Mouse (Mus musculus): Measurements from ENCODE around the gene Arhgef26. TPM values are rescaled to one million over a fixed set of nuclear protein-coding genes. Genes with fewer than 3 reads are reported as not detected.

The Arhgef26 gene
- polyA plus RNA-seq, 1 experiment from 2014 or later, result 14.8 TPM

GRCm38 (mm10) chr3:62348514-62349217 is 10.5 kb downstream of the Arhgef26 start:
- no peak overlapping the region for H3K27ac ChIP-seq (replicated peaks)
- H3K4me3 ChIP-seq, result no peak overlapping the region
- H3K4me1 ChIP-seq, result no peaks in the 10 kb centered on the region
- no peak overlapping the region for H3K9ac ChIP-seq (replicated peaks)
- no peaks in the 10 kb centered on the region for H3K9me3 ChIP-seq
- no peak for ATAC-seq (replicated peaks)
- WGBS, result 78% methylated on average over 6 of the region's 6 CpGs
- H3K36me3 ChIP-seq, result no peaks in the 10 kb centered on the region; the same call in 1 of the 2 replicates
- H3K27me3 ChIP-seq, result no peaks in the 10 kb centered on the region
- H3K4me2 ChIP-seq (replicated peaks), result no peak overlapping the region

GRCm38 (mm10) chr3:62349218-62349897 is 11.2 kb downstream of the Arhgef26 start:
- 0 out of 2 replicates have a peak, but pooled peaks have one; percentile 16 for ATAC-seq (replicated peaks)
- H3K27me3 ChIP-seq, result no peaks in the 10 kb centered on the region
- H3K4me1 ChIP-seq, result no peaks in the 10 kb centered on the region
- WGBS, result 75% methylated on average over 11 of the region's 11 CpGs
- H3K9ac ChIP-seq (replicated peaks), result no peak overlapping the region
- no peak overlapping the region for H3K4me3 ChIP-seq
- no peak overlapping the region for H3K4me2 ChIP-seq (replicated peaks)
- no peaks in the 10 kb centered on the region; the same call in 1 of the 2 replicates for H3K36me3 ChIP-seq
- no peaks in the 10 kb centered on the region for H3K9me3 ChIP-seq
- no peak overlapping the region for H3K27ac ChIP-seq (replicated peaks)

DNA sequence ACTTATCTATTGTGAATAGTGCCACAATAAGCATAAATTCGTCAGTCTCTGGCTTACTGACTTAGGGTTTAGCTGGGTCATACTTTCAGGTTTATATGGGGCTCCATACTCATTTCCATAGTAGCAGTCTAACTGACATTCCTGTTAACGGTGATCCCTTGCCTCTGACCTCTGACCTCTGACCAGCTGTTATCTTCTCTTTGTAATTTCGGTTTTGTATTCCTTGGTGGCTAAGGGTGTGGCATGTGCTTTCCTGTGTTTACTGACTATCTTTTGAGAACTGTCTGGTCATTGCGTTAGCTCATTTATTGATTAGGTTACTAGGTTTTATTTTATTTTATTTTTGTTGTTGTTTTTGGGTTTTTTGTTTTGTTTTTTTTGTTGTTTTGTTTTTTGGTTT is 13.9 kb downstream of the Arhgef26 start:
- no peak overlapping the region for H3K4me2 ChIP-seq (replicated peaks)
- H3K4me3 ChIP-seq, result no peak overlapping the region
- 91% methylated on average over 4 of the region's 4 CpGs for WGBS
- H3K27ac ChIP-seq (replicated peaks), result no peak overlapping the region
- no peaks in the 10 kb centered on the region for H3K9me3 ChIP-seq
- no peak overlapping the region for H3K9ac ChIP-seq (replicated peaks)
- no peaks in the 10 kb centered on the region for H3K4me1 ChIP-seq
- no peak for ATAC-seq (replicated peaks)
- no peaks in the 10 kb centered on the region for H3K27me3 ChIP-seq
- H3K36me3 ChIP-seq, result no peaks in the 10 kb centered on the region

DNA sequence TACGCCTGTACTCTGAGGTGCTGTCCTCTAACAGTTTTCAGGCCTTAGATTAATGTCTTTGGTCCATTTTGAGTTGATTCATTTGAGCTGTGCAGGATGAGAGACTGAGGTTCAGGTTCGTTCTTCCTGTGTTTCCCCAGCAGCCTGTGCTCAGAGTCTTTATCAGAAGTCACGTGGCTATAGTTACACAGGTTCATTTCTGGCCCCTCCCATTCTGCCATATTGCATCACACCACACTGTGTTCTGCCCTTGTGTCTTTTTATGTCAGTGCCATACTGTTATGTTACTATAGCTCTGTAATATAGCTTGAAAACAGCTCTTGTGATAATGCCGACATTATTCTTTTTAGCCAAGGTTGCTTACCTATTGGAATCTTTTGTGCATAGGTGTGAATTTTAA is 14.7 kb downstream of the Arhgef26 start:
- Histone ChIP-seq H3K4me3 (no peak overlapping the region), H3K4me2 (replicated peaks) (no peak overlapping the region), H3K27me3 (no peaks in the 10 kb centered on the region), H3K27ac (replicated peaks) (no peak overlapping the region), H3K9me3 (no peaks in the 10 kb centered on the region), H3K4me1 (no peaks in the 10 kb centered on the region), H3K36me3 (no peaks in the 10 kb centered on the region), H3K9ac (replicated peaks) (no peak overlapping the region)
- WGBS, result 93% methylated on average over 4 of the region's 4 CpGs
- ATAC-seq (replicated peaks), result no peak

DNA sequence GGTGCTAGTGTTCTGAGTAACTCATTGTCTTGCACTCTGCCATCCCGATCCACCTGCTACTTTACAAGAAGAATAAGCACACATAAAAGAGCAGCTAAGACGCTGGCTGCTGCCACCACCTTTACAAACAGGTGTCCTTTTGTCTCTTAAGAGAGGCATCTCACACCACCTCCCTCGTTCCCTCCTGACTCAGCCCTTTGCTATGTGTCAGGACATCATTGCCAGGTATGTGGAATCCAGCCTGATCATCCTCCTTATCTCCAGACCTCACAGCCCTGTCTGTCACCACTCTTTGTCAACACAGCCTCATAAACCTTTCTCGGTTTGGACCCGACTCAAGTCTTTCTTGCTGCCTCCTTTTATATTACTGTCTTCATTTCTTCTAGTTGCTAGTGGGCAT is 29.7 kb downstream of the Arhgef26 start:
- Histone ChIP-seq H3K27me3 (no peaks in the 10 kb centered on the region), H3K27ac (replicated peaks) (no peak overlapping the region), H3K9ac (replicated peaks) (no peak overlapping the region), H3K36me3 (no peaks in the 10 kb centered on the region), H3K4me1 (peaks cover 1% of the 10 kb centered on the region; the same call in 1 of the 2 replicates), H3K9me3 (no peaks in the 10 kb centered on the region), H3K4me2 (replicated peaks) (no peak overlapping the region), H3K4me3 (no peak overlapping the region)
- WGBS, result 83% methylated on average over 5 of the region's 5 CpGs
- ATAC-seq (replicated peaks), result no peak

GRCm38 (mm10) chr3:62372841-62373240 is 34.7 kb downstream of the Arhgef26 start:
- Histone ChIP-seq H3K9me3 (no peaks in the 10 kb centered on the region), H3K27ac (replicated peaks) (no peak overlapping the region), H3K4me1 (peaks cover 3% of the 10 kb centered on the region; the same call in 1 of the 2 replicates), H3K36me3 (no peaks in the 10 kb centered on the region), H3K4me3 (no peak overlapping the region), H3K27me3 (no peaks in the 10 kb centered on the region), H3K4me2 (replicated peaks) (no peak overlapping the region), H3K9ac (replicated peaks) (no peak overlapping the region)
- whole genome bisulfite sequencing, result 66% methylated on average over 2 of the region's 2 CpGs
- no peak for ATAC-seq (replicated peaks)

- H3K36me3 ChIP-seq, result no peaks in the 10 kb centered on the region
- ATAC-seq (replicated peaks), result no peak
- no peak overlapping the region for H3K4me3 ChIP-seq
- H3K9ac ChIP-seq (replicated peaks), result no peak overlapping the region
- peaks cover 3% of the 10 kb centered on the region; the same call in 1 of the 2 replicates for H3K4me1 ChIP-seq
- H3K27ac ChIP-seq (replicated peaks), result no peak overlapping the region
- 97% methylated on average over 4 of the region's 4 CpGs for WGBS
- no peaks in the 10 kb centered on the region for H3K9me3 ChIP-seq
- no peaks in the 10 kb centered on the region for H3K27me3 ChIP-seq
- no peak overlapping the region for H3K4me2 ChIP-seq (replicated peaks)
Measured at GRCm38 (mm10) chr3:62374346-62374745, 36.2 kb downstream of the Arhgef26 start.

DNA sequence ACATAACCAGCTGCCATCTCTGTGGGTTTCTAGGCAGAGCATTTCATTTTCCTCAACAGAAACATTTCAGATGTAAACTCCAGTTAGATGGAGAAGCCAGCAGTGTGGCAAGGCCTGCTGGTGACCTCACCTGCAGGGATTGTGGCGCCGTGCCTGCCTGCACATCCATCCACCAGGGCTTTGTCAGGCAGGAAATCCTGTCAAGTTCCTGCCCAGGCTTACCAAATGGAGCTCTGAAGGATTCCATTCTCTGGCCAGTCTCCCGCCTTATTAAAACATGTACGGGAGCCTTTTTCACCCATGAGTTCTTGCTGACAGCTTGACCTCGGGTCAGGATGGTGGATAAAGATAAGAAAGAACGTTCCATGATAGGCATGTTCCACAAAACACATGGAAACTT is 36.7 kb downstream of the Arhgef26 start:
- Histone ChIP-seq H3K27me3 (no peaks in the 10 kb centered on the region), H3K4me1 (peaks cover 3% of the 10 kb centered on the region; the same call in 1 of the 2 replicates), H3K9me3 (no peaks in the 10 kb centered on the region), H3K4me3 (no peak overlapping the region), H3K27ac (replicated peaks) (no peak overlapping the region), H3K9ac (replicated peaks) (no peak overlapping the region), H3K36me3 (no peaks in the 10 kb centered on the region), H3K4me2 (replicated peaks) (no peak overlapping the region)
- no peak for ATAC-seq (replicated peaks)
- WGBS, result 88% methylated on average over 6 of the region's 6 CpGs

- 92% methylated on average over 2 of the region's 2 CpGs for WGBS
- H3K4me2 ChIP-seq (replicated peaks), result no peak overlapping the region
- ATAC-seq (replicated peaks), result no peak
- H3K27me3 ChIP-seq, result no peaks in the 10 kb centered on the region
- H3K36me3 ChIP-seq, result no peaks in the 10 kb centered on the region
- no peak overlapping the region for H3K4me3 ChIP-seq
- H3K9ac ChIP-seq (replicated peaks), result no peak overlapping the region
- H3K4me1 ChIP-seq, result peaks cover 3% of the 10 kb centered on the region; the same call in 1 of the 2 replicates
- no peak overlapping the region for H3K27ac ChIP-seq (replicated peaks)
- no peaks in the 10 kb centered on the region for H3K9me3 ChIP-seq
Measured at GRCm38 (mm10) chr3:62376719-62377118, 38.6 kb downstream of the Arhgef26 start.

DNA sequence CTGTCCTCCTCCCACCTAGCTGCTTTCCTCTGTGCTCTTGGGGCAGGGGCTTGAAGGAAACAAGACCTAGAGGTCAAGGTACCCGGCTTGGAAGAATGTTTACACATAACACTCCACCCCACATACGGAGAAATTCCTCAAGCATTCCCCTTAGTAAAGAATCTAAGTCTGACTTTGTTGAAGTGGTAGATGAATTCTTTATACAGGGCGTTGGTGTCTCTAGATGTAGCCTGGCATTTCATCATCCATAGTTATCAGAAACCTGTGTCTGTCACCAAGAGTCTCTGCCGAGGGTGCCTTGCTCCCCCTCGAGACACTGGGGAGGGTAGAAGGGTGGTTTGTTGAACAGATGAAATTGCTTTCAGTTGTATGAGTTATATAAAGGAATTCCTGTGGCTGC is 41.8 kb downstream of the Arhgef26 start:
- Histone ChIP-seq H3K27me3 (no peaks in the 10 kb centered on the region), H3K4me3 (no peak overlapping the region), H3K9ac (replicated peaks) (no peak overlapping the region), H3K36me3 (no peaks in the 10 kb centered on the region), H3K4me2 (replicated peaks) (no peak overlapping the region), H3K4me1 (no peaks in the 10 kb centered on the region), H3K9me3 (no peaks in the 10 kb centered on the region), H3K27ac (replicated peaks) (no peak overlapping the region)
- WGBS, result 86% methylated on average over 5 of the region's 5 CpGs
- no peak for ATAC-seq (replicated peaks)

GRCm38 (mm10) chr3:62380420-62380819 is 42.3 kb downstream of the Arhgef26 start:
- Histone ChIP-seq H3K4me1 (no peaks in the 10 kb centered on the region), H3K4me3 (no peak overlapping the region), H3K4me2 (replicated peaks) (no peak overlapping the region), H3K9ac (replicated peaks) (no peak overlapping the region), H3K27me3 (no peaks in the 10 kb centered on the region), H3K9me3 (no peaks in the 10 kb centered on the region), H3K27ac (replicated peaks) (no peak overlapping the region), H3K36me3 (no peaks in the 10 kb centered on the region)
- no peak for ATAC-seq (replicated peaks)
- 86% methylated on average over 3 of the region's 3 CpGs for WGBS

GRCm38 (mm10) chr3:62382853-62383252 is 44.7 kb downstream of the Arhgef26 start:
- no peak overlapping the region for H3K27ac ChIP-seq (replicated peaks)
- ATAC-seq (replicated peaks), result no peak
- H3K4me1 ChIP-seq, result no peaks in the 10 kb centered on the region
- no peaks in the 10 kb centered on the region for H3K9me3 ChIP-seq
- H3K36me3 ChIP-seq, result peaks cover 3% of the 10 kb centered on the region; the same call in 1 of the 2 replicates
- no peak overlapping the region for H3K9ac ChIP-seq (replicated peaks)
- H3K4me2 ChIP-seq (replicated peaks), result no peak overlapping the region
- H3K4me3 ChIP-seq, result no peak overlapping the region
- 83% methylated on average over 1 of the region's 1 CpGs for WGBS
- no peaks in the 10 kb centered on the region for H3K27me3 ChIP-seq
